Mouse (Mus musculus) limb, embryonic 14.5 days (tissue): ENCODE results near the gene Naa38. TPM values are rescaled to one million over a fixed set of nuclear protein-coding genes. Genes with fewer than 3 reads are reported as not detected.
A peak's percentile ranks its signal among the peaks of the same experiment; 100 is the strongest.

Experiments
- ATAC-seq: fragments of 200-750 bp; cut with Nextera tagmentation; 2 replicates; pipeline ENCODE4 v1.8.0; 2017; ENCODE audit warnings: low read depth, moderate number of reproducible peaks, moderate TSS enrichment; ENCODE audit not compliant: low FRiP score
- DNase-seq: peaks from one replicate; pipeline ENCODE4 v3.0.0-alpha.2; 2015; ENCODE audit warnings: low spot score
- H3K27ac ChIP-seq: fragments of 300-500 bp; sonication (generic); replicated peaks from 2 replicates; pipeline ENCODE4 v1.5.1; 2014; ENCODE audit warnings: low read depth, mild to moderate bottlenecking, low read length, moderate library complexity, mixed read lengths
- H3K27me3 ChIP-seq: fragments of 300-500 bp; sonication (generic); 2 replicates; pipeline ENCODE4 v1.6.1; 2014; ENCODE audit warnings: low read length, mixed read lengths; ENCODE audit not compliant: control insufficient read depth, insufficient read depth
- H3K36me3 ChIP-seq: fragments of 300-500 bp; sonication (generic); 2 replicates; pipeline ENCODE4 v1.6.1; 2014; ENCODE audit warnings: mild to moderate bottlenecking, low read length, moderate library complexity, mixed read lengths; ENCODE audit not compliant: control insufficient read depth, insufficient read depth
- H3K4me1 ChIP-seq: fragments of 300-500 bp; sonication (generic); 2 replicates; pipeline ENCODE4 v1.6.1; 2014; ENCODE audit warnings: antibody characterized with exemption, low read length, mixed read lengths; ENCODE audit not compliant: control insufficient read depth, insufficient read depth
- H3K4me2 ChIP-seq: fragments of 300-500 bp; sonication (generic); replicated peaks from 2 replicates; pipeline ENCODE4 v1.6.1; 2014; ENCODE audit warnings: low read depth, mild to moderate bottlenecking, low read length, moderate library complexity; ENCODE audit not compliant: severe bottlenecking
- H3K4me3 ChIP-seq: fragments of 300-500 bp; sonication (generic); replicated peaks from 2 replicates; pipeline ENCODE4 v1.5.1; 2014; ENCODE audit warnings: low read length
- H3K9ac ChIP-seq: fragments of 300-500 bp; sonication (generic); 2 replicates; pipeline ENCODE4 v1.6.1; 2014; ENCODE audit warnings: mild to moderate bottlenecking, low read depth, low read length, moderate library complexity; ENCODE audit not compliant: severe bottlenecking
- H3K9me3 ChIP-seq: fragments of 300-500 bp; sonication (generic); 2 replicates; pipeline ENCODE4 v1.6.1; 2016; ENCODE audit warnings: low read length; ENCODE audit not compliant: control insufficient read depth
- POLR2A ChIP-seq: fragments of 200-500 bp; IDR thresholded peaks from 2 replicates; pipeline ENCODE4 v1.8.0; 2012; ENCODE audit warnings: inconsistent platforms, mild to moderate bottlenecking, moderate library complexity, borderline replicate concordance; ENCODE audit not compliant: insufficient read depth, insufficient read length; ENCODE audit errors: extremely low read depth
- WGBS: fragments of 180-500 bp; shearing (Covaris S2); extraction: QIAGEN DNeasy Blood & Tissue Kit; methylation state at CpG from one replicate; pipeline ENCODE4 v1.1.7; 2014; 5-methylcytosine and 5-hydroxymethylcytosine counted together
- polyA plus RNA-seq, 2 experiments: library from polyadenylated mRNA; depleted of rRNA in 1 of 2; stranded (reverse) in 1 of 2; unstranded in 1 of 2; fragments of >200 nt; fragmentation: Nextera tagmentation in 1 of 2; extraction: Ambion mirVana in 1 of 2; gene quantifications; 2 replicates each; pipeline versions ENCODE4 v1.2.1 to v1.2.3; 2012 to 2014

Gene Naa38
- polyA plus RNA-seq, 2 experiments: 131 to 171 TPM

GRCm38 (mm10) chr11:69375646-69376045 is 19.6 kb upstream of the Naa38 start:
- Histone ChIP-seq H3K4me3 (no peak overlapping the region), H3K27me3 (no peaks in the 10 kb centered on the region), H3K4me2 (no peak overlapping the region), H3K9me3 (no peaks in the 10 kb centered on the region), H3K9ac (no peak overlapping the region), H3K36me3 (peaks cover 37% of the 10 kb centered on the region), H3K27ac (no peak overlapping the region), H3K4me1 (peaks cover 18% of the 10 kb centered on the region)
- no peak for ATAC-seq
- WGBS: 89% methylated on average over 4 of the region's 4 CpGs
- DNase-seq: no peak
- TF ChIP-seq POLR2A: no peak

GRCm38 (mm10) chr11:69377766-69378165 is 17.5 kb upstream of the Naa38 start:
- TF ChIP-seq POLR2A: no peak
- no peak for DNase-seq
- Histone ChIP-seq H3K4me2 (no peak overlapping the region), H3K27ac (no peak overlapping the region), H3K36me3 (peaks cover 39% of the 10 kb centered on the region), H3K9me3 (no peaks in the 10 kb centered on the region), H3K27me3 (no peaks in the 10 kb centered on the region), H3K4me1 (no peaks in the 10 kb centered on the region; the same call in 1 of the 2 replicates), H3K4me3 (no peak overlapping the region), H3K9ac (no peak overlapping the region)
- no peak for ATAC-seq
- WGBS: 82% methylated on average over 3 of the region's 3 CpGs

- Histone ChIP-seq H3K27me3 (no peaks in the 10 kb centered on the region), H3K4me3 (no peak overlapping the region), H3K27ac (no peak overlapping the region), H3K9ac (no peak overlapping the region), H3K4me2 (no peak overlapping the region), H3K9me3 (no peaks in the 10 kb centered on the region), H3K36me3 (peaks cover 21% of the 10 kb centered on the region; the same call in 1 of the 2 replicates), H3K4me1 (no peaks in the 10 kb centered on the region; the same call in 1 of the 2 replicates)
- DNase-seq (no peak), ATAC-seq (no peak)
- no peak for TF ChIP-seq POLR2A
- 78% methylated on average over 3 of the region's 3 CpGs for WGBS
Observed at GRCm38 (mm10) chr11:69379600-69379999, 15.7 kb upstream of the Naa38 start.

- Histone ChIP-seq H3K36me3 (peaks cover 16% of the 10 kb centered on the region; the same call in 1 of the 2 replicates), H3K27me3 (no peaks in the 10 kb centered on the region), H3K27ac (no peak overlapping the region), H3K9ac (no peak overlapping the region), H3K4me2 (no peak overlapping the region), H3K4me3 (no peak overlapping the region), H3K4me1 (no peaks in the 10 kb centered on the region; the same call in 1 of the 2 replicates), H3K9me3 (no peaks in the 10 kb centered on the region)
- WGBS: 77% methylated on average over 6 of the region's 6 CpGs
- no peak for TF ChIP-seq POLR2A
- DNase-seq (no peak), ATAC-seq (no peak)
Observed at GRCm38 (mm10) chr11:69381356-69381755, 13.9 kb upstream of the Naa38 start.

GRCm38 (mm10) chr11:69382478-69383105 is 12.7 kb upstream of the Naa38 start:
- peak; percentile 34; the same call in 1 of the 2 replicates for ATAC-seq
- no peak for TF ChIP-seq POLR2A
- Histone ChIP-seq H3K27ac (no peak overlapping the region), H3K4me3 (no peak overlapping the region), H3K9me3 (no peaks in the 10 kb centered on the region), H3K27me3 (no peaks in the 10 kb centered on the region), H3K36me3 (peaks cover 10% of the 10 kb centered on the region; the same call in 1 of the 2 replicates), H3K4me1 (no peaks in the 10 kb centered on the region; the same call in 1 of the 2 replicates), H3K4me2 (no peak overlapping the region), H3K9ac (no peak overlapping the region)
- DNase-seq: peak; percentile 11
- WGBS: 67% methylated on average over 10 of the region's 10 CpGs
